Mouse (Mus musculus) embryonic facial prominence, embryonic 14.5 days (tissue): ENCODE measurements around the gene Ostf1. TPM values are rescaled to one million over a fixed set of nuclear protein-coding genes. Genes with fewer than 3 reads are reported as not detected.

Source experiments
- ATAC-seq: fragments of 200-750 bp; cut with Nextera tagmentation; 2 replicates; pipeline ENCODE4 v1.8.0; 2017; ENCODE audit warnings: low read depth, moderate number of reproducible peaks, moderate TSS enrichment
- DNase-seq: peaks from one replicate; pipeline ENCODE4 v3.0.0-alpha.2; 2015; ENCODE audit warnings: low spot score
- H3K27ac ChIP-seq: fragments of 300-500 bp; sonication (generic); replicated peaks from 2 replicates; pipeline ENCODE4 v1.5.1; 2014; ENCODE audit warnings: low read depth, mild to moderate bottlenecking, low read length, moderate library complexity
- H3K27me3 ChIP-seq: fragments of 300-500 bp; sonication (generic); replicated peaks from 2 replicates; pipeline ENCODE4 v1.6.1; 2014; ENCODE audit warnings: low read length; ENCODE audit not compliant: control insufficient read depth, insufficient read depth
- H3K36me3 ChIP-seq: fragments of 300-500 bp; sonication (generic); 2 replicates; pipeline ENCODE4 v1.6.1; 2014; ENCODE audit warnings: low read length, mixed read lengths; ENCODE audit not compliant: control insufficient read depth, insufficient read depth
- H3K4me1 ChIP-seq: fragments of 300-500 bp; sonication (generic); 2 replicates; pipeline ENCODE4 v1.6.1; 2014; ENCODE audit warnings: antibody characterized with exemption, low read length; ENCODE audit not compliant: control insufficient read depth, insufficient read depth
- H3K4me2 ChIP-seq: fragments of 300-500 bp; sonication (generic); 2 replicates; pipeline ENCODE4 v1.6.1; 2014; ENCODE audit warnings: low read depth, mild to moderate bottlenecking, low read length, moderate library complexity, mixed read lengths
- H3K4me3 ChIP-seq: fragments of 300-500 bp; sonication (generic); 2 replicates; pipeline ENCODE4 v1.5.1; 2014; ENCODE audit warnings: low read depth, mild to moderate bottlenecking, low read length
- H3K9ac ChIP-seq: fragments of 300-500 bp; sonication (generic); 2 replicates; pipeline ENCODE4 v1.6.1; 2014; ENCODE audit warnings: low read depth, mild to moderate bottlenecking, low read length, moderate library complexity, mixed read lengths
- H3K9me3 ChIP-seq: fragments of 300-500 bp; sonication (generic); 2 replicates; pipeline ENCODE4 v1.6.1; 2016; ENCODE audit warnings: low read length; ENCODE audit not compliant: control insufficient read depth
- WGBS: fragments of 180-500 bp; shearing (Covaris S2); extraction: QIAGEN DNeasy Blood & Tissue Kit; methylation state at CpG from one replicate; pipeline ENCODE4 v1.1.7; 2014; 5-methylcytosine and 5-hydroxymethylcytosine counted together
- polyA plus RNA-seq: library from polyadenylated mRNA; unstranded; fragments of >200 nt; fragmentation: Nextera tagmentation; extraction: Ambion mirVana; gene quantifications from 2 replicates; pipeline ENCODE4 v1.2.1, GENCODE M21; 2014

The Ostf1 gene
- polyA plus RNA-seq, 1 experiment from 2014 or later: 116 TPM

DNA sequence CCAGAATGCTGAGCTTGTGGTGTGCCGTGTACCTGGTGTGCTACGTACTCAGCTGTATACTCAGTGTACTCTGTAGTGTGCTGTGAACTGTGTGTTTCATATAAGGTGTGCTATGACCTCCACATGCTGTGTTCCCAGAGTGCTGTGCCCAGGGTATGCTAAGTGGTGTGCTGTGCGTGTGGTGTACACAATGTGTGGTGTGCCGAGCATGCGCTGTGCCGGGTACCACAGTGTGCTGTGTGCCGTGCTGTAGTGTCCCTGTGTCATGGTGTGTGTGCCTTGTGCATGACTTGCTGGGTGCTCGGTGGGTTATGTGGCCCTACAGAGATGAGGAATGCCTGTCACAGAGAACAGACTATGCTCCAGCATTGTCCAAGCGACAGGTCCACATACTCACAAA lies 31.0 kb downstream of the Ostf1 start:
- Histone ChIP-seq H3K4me2 (no peak overlapping the region), H3K4me1 (no peaks in the 10 kb centered on the region), H3K9me3 (no peaks in the 10 kb centered on the region), H3K9ac (no peak overlapping the region), H3K4me3 (no peak overlapping the region), H3K27me3 (no peaks in the 10 kb centered on the region), H3K36me3 (no peaks in the 10 kb centered on the region; the same call in 1 of the 2 replicates), H3K27ac (no peak overlapping the region)
- DNase-seq (no peak), ATAC-seq (no peak)
- WGBS: 94% methylated on average over 9 of the region's 9 CpGs

GRCm38 (mm10) chr19:18599650-18600049 lies 32.0 kb downstream of the Ostf1 start:
- Histone ChIP-seq H3K27me3 (no peaks in the 10 kb centered on the region), H3K27ac (no peak overlapping the region), H3K4me3 (no peak overlapping the region), H3K9me3 (no peaks in the 10 kb centered on the region), H3K9ac (no peak overlapping the region), H3K4me1 (no peaks in the 10 kb centered on the region), H3K4me2 (no peak overlapping the region), H3K36me3 (no peaks in the 10 kb centered on the region; the same call in 1 of the 2 replicates)
- DNase-seq (no peak), ATAC-seq (no peak)
- WGBS: 90% methylated on average over 5 of the region's 5 CpGs

- ATAC-seq (no peak), DNase-seq (no peak)
- no peaks in the 10 kb centered on the region; the same call in 1 of the 2 replicates for H3K36me3 ChIP-seq
- H3K9me3 ChIP-seq: no peaks in the 10 kb centered on the region
- no peak overlapping the region for H3K27ac ChIP-seq
- H3K4me1 ChIP-seq: no peaks in the 10 kb centered on the region
- H3K27me3 ChIP-seq: no peaks in the 10 kb centered on the region
- H3K9ac ChIP-seq: no peak overlapping the region
- H3K4me2 ChIP-seq: no peak overlapping the region
- no peak overlapping the region for H3K4me3 ChIP-seq
- 65% methylated on average over 8 of the region's 8 CpGs for WGBS
Measured at GRCm38 (mm10) chr19:18599051-18599450, 32.6 kb downstream of the Ostf1 start.

DNA sequence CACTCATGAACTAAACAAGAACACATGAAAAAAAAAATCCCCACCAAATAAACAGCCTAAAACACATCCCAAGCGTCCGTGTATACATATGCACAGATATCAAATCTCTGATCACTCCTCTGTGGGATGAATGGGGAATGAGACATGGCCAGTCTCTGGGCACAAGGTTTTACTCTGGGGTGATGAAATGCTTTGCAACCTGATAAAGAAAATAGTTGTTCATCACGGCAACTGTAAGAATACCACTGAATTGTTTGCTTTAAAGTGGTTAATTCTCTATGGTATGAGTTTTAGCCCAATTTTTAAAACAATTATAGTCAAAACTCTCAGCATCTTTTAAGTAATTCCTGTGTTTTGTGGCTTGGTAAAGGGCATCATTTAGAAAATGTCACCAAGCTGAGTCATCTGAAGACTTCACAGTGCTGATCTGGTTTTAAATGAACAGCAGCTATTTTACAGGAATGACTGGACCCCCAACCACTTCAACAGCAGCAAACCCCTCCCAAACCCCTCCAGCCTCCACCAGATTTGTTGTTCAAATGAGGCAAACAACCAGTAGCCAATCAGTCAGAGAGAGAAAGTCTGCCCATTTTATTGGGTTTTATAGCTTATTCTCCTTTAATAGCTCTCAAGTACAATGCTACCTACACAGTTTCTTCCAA lies 33.2 kb downstream of the Ostf1 start:
- no peak for ATAC-seq
- Histone ChIP-seq H3K9ac (no peak overlapping the region), H3K4me3 (no peak overlapping the region), H3K4me2 (no peak overlapping the region), H3K36me3 (no peaks in the 10 kb centered on the region; the same call in 1 of the 2 replicates), H3K27me3 (no peaks in the 10 kb centered on the region), H3K4me1 (no peaks in the 10 kb centered on the region), H3K9me3 (no peaks in the 10 kb centered on the region), H3K27ac (no peak overlapping the region)
- WGBS: 71% methylated on average over 3 of the region's 3 CpGs
- no peak for DNase-seq

DNA sequence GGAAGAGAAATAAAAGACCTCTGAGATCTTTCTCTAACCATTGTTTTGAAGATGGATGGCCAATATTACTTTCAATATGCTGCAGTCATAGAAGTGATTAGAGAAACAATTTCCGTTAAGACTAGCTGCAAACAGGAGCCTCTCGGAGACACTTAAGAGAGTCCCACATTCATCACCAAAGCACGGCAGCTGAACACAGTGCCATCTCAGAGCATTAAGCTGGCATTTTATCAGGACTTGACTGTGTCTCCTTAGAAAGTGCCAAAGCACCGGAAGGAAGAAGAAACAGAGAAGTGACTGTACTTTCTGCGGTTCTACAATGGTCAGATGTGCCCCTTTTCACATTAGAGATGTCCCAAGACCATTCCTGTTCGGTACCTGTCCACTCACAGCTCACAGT lies 33.9 kb downstream of the Ostf1 start:
- H3K4me2 ChIP-seq: no peak overlapping the region
- WGBS: 86% methylated on average over 6 of the region's 6 CpGs

GRCm38 (mm10) chr19:18596876-18597275 lies 34.7 kb downstream of the Ostf1 start:
- WGBS: 82% methylated on average over 5 of the region's 5 CpGs

More for the DNA sequence above, 33.9 kb downstream of the Ostf1 start:
- ATAC-seq: no peak
- Histone ChIP-seq H3K4me3 (no peak overlapping the region), H3K27ac (no peak overlapping the region), H3K9ac (no peak overlapping the region), H3K4me1 (no peaks in the 10 kb centered on the region), H3K27me3 (no peaks in the 10 kb centered on the region), H3K9me3 (no peaks in the 10 kb centered on the region), H3K36me3 (no peaks in the 10 kb centered on the region; the same call in 1 of the 2 replicates)
- DNase-seq: no peak

GRCm38 (mm10) chr19:18593722-18594121 lies 37.9 kb downstream of the Ostf1 start:
- H3K4me1 ChIP-seq: no peaks in the 10 kb centered on the region
- WGBS: 82% methylated on average over 10 of the region's 10 CpGs
- no peaks in the 10 kb centered on the region for H3K27me3 ChIP-seq
- no peak overlapping the region for H3K9ac ChIP-seq
- H3K36me3 ChIP-seq: peaks cover 4% of the 10 kb centered on the region; the same call in 1 of the 2 replicates
- ATAC-seq (no peak), DNase-seq (no peak)
- no peak overlapping the region for H3K27ac ChIP-seq
- H3K4me2 ChIP-seq: no peak overlapping the region
- no peaks in the 10 kb centered on the region for H3K9me3 ChIP-seq
- H3K4me3 ChIP-seq: no peak overlapping the region

More at GRCm38 (mm10) chr19:18596876-18597275, 34.7 kb downstream of the Ostf1 start:
- no peak overlapping the region for H3K27ac ChIP-seq
- DNase-seq: no peak
- no peaks in the 10 kb centered on the region for H3K4me1 ChIP-seq
- H3K36me3 ChIP-seq: no peaks in the 10 kb centered on the region
- ATAC-seq: no peak
- no peaks in the 10 kb centered on the region for H3K9me3 ChIP-seq
- H3K9ac ChIP-seq: no peak overlapping the region
- no peak overlapping the region for H3K4me3 ChIP-seq
- no peaks in the 10 kb centered on the region for H3K27me3 ChIP-seq
- H3K4me2 ChIP-seq: no peak overlapping the region

GRCm38 (mm10) chr19:18592919-18593318 lies 38.7 kb downstream of the Ostf1 start:
- H3K4me2 ChIP-seq: no peak overlapping the region
- ATAC-seq (no peak), DNase-seq (no peak)
- H3K9me3 ChIP-seq: no peaks in the 10 kb centered on the region
- no peak overlapping the region for H3K4me3 ChIP-seq
- H3K9ac ChIP-seq: no peak overlapping the region
- H3K27ac ChIP-seq: no peak overlapping the region
- H3K36me3 ChIP-seq: peaks cover 4% of the 10 kb centered on the region; the same call in 1 of the 2 replicates
- WGBS: 66% methylated on average over 6 of the region's 6 CpGs
- H3K4me1 ChIP-seq: no peaks in the 10 kb centered on the region
- H3K27me3 ChIP-seq: no peaks in the 10 kb centered on the region

DNA sequence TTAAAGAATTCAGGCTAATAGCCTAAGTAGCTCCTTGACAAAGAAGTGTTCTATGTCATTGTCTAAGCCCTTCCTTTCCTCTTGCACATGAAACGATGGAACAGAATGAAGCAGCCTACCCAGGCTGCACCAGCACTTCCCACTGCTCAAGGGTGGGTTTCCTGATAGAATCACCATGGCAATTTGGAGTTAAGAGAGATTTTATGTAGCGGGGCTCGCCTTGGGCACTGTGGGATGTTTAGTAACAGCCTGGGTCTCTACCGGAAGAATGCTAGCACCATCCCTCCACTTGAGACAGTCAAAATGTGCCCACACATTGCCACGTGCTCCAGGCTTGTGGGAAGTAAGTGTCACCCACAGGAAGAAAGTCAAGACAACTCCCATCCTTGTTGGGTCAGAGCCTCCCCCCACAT lies 40.7 kb downstream of the Ostf1 start:
- Histone ChIP-seq H3K9ac (no peak overlapping the region), H3K27ac (no peak overlapping the region), H3K27me3 (no peaks in the 10 kb centered on the region), H3K36me3 (peaks cover 4% of the 10 kb centered on the region; the same call in 1 of the 2 replicates), H3K9me3 (no peaks in the 10 kb centered on the region), H3K4me1 (no peaks in the 10 kb centered on the region), H3K4me2 (no peak overlapping the region), H3K4me3 (no peak overlapping the region)
- peak; percentile 67 for ATAC-seq
- WGBS: 48% methylated on average over 5 of the region's 5 CpGs
- no peak for DNase-seq
